Mouse (Mus musculus) neutrophil, adult 65 days (primary cell): ENCODE results near the gene Gm13078. TPM values are rescaled to one million over a fixed set of nuclear protein-coding genes. Genes with fewer than 3 reads are reported as not detected.

Experiments
- total RNA-seq: library from RNA; stranded (reverse); gene quantifications from 2 replicates; pipeline ENCODE4 v1.2.4, GENCODE M21; 2023

The Gm13078 gene
- not detected in 2 replicates for total RNA-seq

GRCm38 (mm10) chr4:143719155-143719554 lies at the start of gene Gm13078:
Gm13078 (plus strand) TSS chr4:143719455.

GRCm38 (mm10) chr4:143702611-143703010 lies 16.6 kb upstream of the Gm13078 start, which contains the start of gene Gm13089:
Gm13089 (minus strand) TSS chr4:143702711.

Other genes with a start within 250 kb of the Gm13078 start
- gene Gm13043, start 208.1 kb upstream of the Gm13078 start, total RNA-seq = not detected in 2 replicates
- not detected in 2 replicates for gene Gm13040, start 183.5 kb upstream of the Gm13078 start, total RNA-seq
- not detected in 2 replicates for gene BC080695, start 167.8 kb upstream of the Gm13078 start, total RNA-seq
- not detected in 2 replicates for gene Gm13057, start 167.7 kb upstream of the Gm13078 start, total RNA-seq
- not detected in 2 replicates for gene Gm13083, start 104.5 kb upstream of the Gm13078 start, total RNA-seq
- gene Gm13088, start 62.2 kb upstream of the Gm13078 start, total RNA-seq = not detected in 2 replicates
- not detected in 2 replicates for gene Gm13089, start 16.7 kb upstream of the Gm13078 start, total RNA-seq
- not detected in 2 replicates for gene Gm13023, start 69.9 kb downstream of the Gm13078 start, total RNA-seq
- gene Gm13084, start 96.6 kb downstream of the Gm13078 start, total RNA-seq = not detected in 2 replicates
- gene Gm13103, start 127.0 kb downstream of the Gm13078 start, total RNA-seq = not detected in 2 replicates
- not detected in 2 replicates for gene Pramef6, start 180.9 kb downstream of the Gm13078 start, total RNA-seq
- gene Pramef25, start 231.6 kb downstream of the Gm13078 start, total RNA-seq = not detected in 2 replicates
- not detected in 2 replicates for gene Gm13101, start 247.5 kb downstream of the Gm13078 start, total RNA-seq